Mouse (Mus musculus): ENCODE results near the gene Tspan13.

Gene Tspan13

GRCm38 (mm10) chr12:36030660-36031363 is 11.5 kb downstream of the Tspan13 start:
- no peak for DNase-seq

GRCm38 (mm10) chr12:36029687-36030086 is 12.6 kb downstream of the Tspan13 start:
- no peak for DNase-seq

GRCm38 (mm10) chr12:36028968-36029645 is 13.2 kb downstream of the Tspan13 start:
- no peak for DNase-seq

- DNase-seq: no peak
These were observed 15.1 kb downstream of the Tspan13 start for GRCm38 (mm10) chr12:36027171-36027570.

GRCm38 (mm10) chr12:36026126-36026525 is 16.2 kb downstream of the Tspan13 start:
- DNase-seq: no peak

- DNase-seq: no peak
These were observed 21.6 kb downstream of the Tspan13 start for GRCm38 (mm10) chr12:36020710-36021109.

GRCm38 (mm10) chr12:36020081-36020480 is 22.2 kb downstream of the Tspan13 start:
- DNase-seq: no peak

GRCm38 (mm10) chr12:36019572-36019971 is 22.7 kb downstream of the Tspan13 start:
- DNase-seq: no peak

- DNase-seq: no peak
These were observed 24.5 kb downstream of the Tspan13 start for GRCm38 (mm10) chr12:36017791-36018190.

GRCm38 (mm10) chr12:36013216-36013910 is 28.9 kb downstream of the Tspan13 start:
- DNase-seq: no peak

- no peak for DNase-seq
These were observed 33.8 kb downstream of the Tspan13 start for GRCm38 (mm10) chr12:36008364-36009047.

GRCm38 (mm10) chr12:36007581-36007980 is 34.7 kb downstream of the Tspan13 start:
- no peak for DNase-seq

GRCm38 (mm10) chr12:36004714-36005113 is 37.6 kb downstream of the Tspan13 start:
- no peak for DNase-seq

GRCm38 (mm10) chr12:35995799-35996198 is 46.5 kb downstream of the Tspan13 start:
- no peak for DNase-seq

GRCm38 (mm10) chr12:35994098-35994497 is 48.2 kb downstream of the Tspan13 start:
- no peak for DNase-seq

GRCm38 (mm10) chr12:35993583-35993982 is 48.7 kb downstream of the Tspan13 start:
- no peak for DNase-seq

- DNase-seq: no peak
These were observed 49.6 kb downstream of the Tspan13 start, which contains the start of gene Agr2 for GRCm38 (mm10) chr12:35992711-35993110. Gene Agr2, plus strand, starts transcription at chr12:35992907.

- no peak for DNase-seq
These were observed 57.6 kb downstream of the Tspan13 start for GRCm38 (mm10) chr12:35984743-35985142.

GRCm38 (mm10) chr12:35983472-35983871 is 58.8 kb downstream of the Tspan13 start:
- no peak for DNase-seq

- DNase-seq: no peak
These were observed 60.5 kb downstream of the Tspan13 start for GRCm38 (mm10) chr12:35981732-35982360.

GRCm38 (mm10) chr12:35979625-35980024 is 62.7 kb downstream of the Tspan13 start:
- no peak for DNase-seq

GRCm38 (mm10) chr12:35977633-35978246 is 64.6 kb downstream of the Tspan13 start:
- DNase-seq: no peak
